8 mouse cellular contexts compared by ENCODE assay signal in the genomic region with DNA sequence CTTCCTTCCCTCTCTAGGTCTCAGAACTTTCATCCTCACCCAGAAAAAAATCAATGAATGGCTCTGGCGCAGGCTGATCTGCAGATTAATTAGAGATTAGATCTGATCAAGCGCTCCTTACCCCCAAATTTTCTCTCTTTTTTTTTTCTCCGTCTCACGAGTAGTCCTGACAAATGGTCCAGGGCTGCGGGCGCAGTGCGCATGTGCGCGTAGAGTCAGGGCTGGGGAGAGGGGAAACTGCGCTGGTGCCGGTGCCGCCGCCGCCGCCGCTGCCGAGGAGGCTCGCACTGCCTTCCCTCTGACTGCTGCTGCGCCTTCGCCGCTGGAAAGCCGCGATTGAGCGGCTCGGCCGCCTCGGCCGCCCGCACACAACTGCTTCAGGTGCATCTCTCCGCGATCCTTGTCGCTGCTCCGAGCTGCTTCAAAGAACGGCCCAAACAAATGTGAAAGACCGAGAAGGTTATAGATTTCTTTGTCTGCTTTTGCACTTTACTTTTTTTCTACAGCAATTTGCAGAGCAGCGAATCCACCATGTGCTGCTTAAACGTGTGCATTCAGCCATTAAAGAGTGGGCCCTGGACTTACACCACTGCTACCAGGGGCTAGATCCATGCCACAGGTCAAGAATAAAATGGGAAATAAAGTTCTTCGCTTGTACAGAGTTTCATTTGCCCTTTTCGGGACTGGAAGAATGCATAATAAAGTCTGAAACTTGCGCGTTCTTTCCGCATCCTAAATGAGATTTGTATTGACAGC. TPM values are rescaled to one million over a fixed set of nuclear protein-coding genes. Genes with fewer than 3 reads are reported as not detected.
A peak's percentile ranks its signal among the peaks of the same experiment; 100 is the strongest.
DNase-seq lines count a peak whose midpoint lies in the region; ATAC-seq and TF ChIP-seq lines count a peak whose summit lies in the region.

A gene (minus strand): TSS at position 182 of the 756 bp plus-strand sequence.

- intact Hi-C loops in left cerebral cortex, postnatal 4 days (cut with DNase I): loop anchor here (10.0 kb wide), 4 partner anchors 119 to 619 kb away; no protein-coding TSS in a partner anchor

- TF ChIP-seq CTCF in intestine, postnatal 0 days (IDR thresholded peaks at IDR 0.05; ENCODE audit: low read depth): no peak

- H3K4me1 ChIP-seq in intestine, postnatal 0 days (replicated peaks; ENCODE audit: control insufficient read depth, insufficient read depth, low read length): no peaks in the 10 kb centered on the region
- H3K4me1 ChIP-seq in midbrain, embryonic 11.5 days (ENCODE audit: control insufficient read depth, insufficient read depth, low read length): peaks cover 12% of the 10 kb centered on the region

- H3K9me3 ChIP-seq in intestine, postnatal 0 days (ENCODE audit: control insufficient read depth): no peaks in the 10 kb centered on the region
- no peaks in the 10 kb centered on the region for H3K9me3 ChIP-seq in midbrain, embryonic 11.5 days (ENCODE audit: control insufficient read depth, low read length)

- H3K27me3 ChIP-seq in intestine, postnatal 0 days (replicated peaks; ENCODE audit: control insufficient read depth, insufficient read depth, low read length): no peaks in the 10 kb centered on the region
- no peaks in the 10 kb centered on the region for H3K27me3 ChIP-seq in midbrain, embryonic 11.5 days (ENCODE audit: control insufficient read depth, insufficient read depth, low read length)

- peak; percentile 65 for ATAC-seq in granulocyte monocyte progenitor cell, adult 5-6 weeks (replicated peaks; ENCODE audit: poor library complexity, severe bottlenecking)
- peak; percentile 54 for ATAC-seq in intestine, postnatal 0 days
- peak; percentile 83 for ATAC-seq in midbrain, embryonic 11.5 days (ENCODE audit: low FRiP score)
- ATAC-seq in erythroid progenitor cell, adult 5-6 weeks (replicated peaks; ENCODE audit: low FRiP score, poor library complexity, severe bottlenecking): no peak

- DNase-seq in adrenal gland, adult 2 months: peak; percentile 95
- peak; percentile 93 for DNase-seq in embryo, embryonic 11 days
- peak; percentile 93 for DNase-seq in left cerebral cortex, postnatal 4 days
- peak; percentile 99 for DNase-seq in midbrain, embryonic 11.5 days (ENCODE audit: low spot score, missing footprints)
- peak; percentile 69 for DNase-seq in skeletal muscle tissue, adult 2 months (ENCODE audit: low read depth, low spot score)

- peak within 1 kb of the TSS; percentile 92 for H3K9ac ChIP-seq in intestine, postnatal 0 days (ENCODE audit: low read depth, low read length)
- peak within 1 kb of the TSS; percentile 94 for H3K9ac ChIP-seq in midbrain, embryonic 11.5 days (ENCODE audit: low read length)

- H3K4me2 ChIP-seq in intestine, postnatal 0 days (replicated peaks; ENCODE audit: low read depth): peak within 1 kb of the TSS; percentile 88
- H3K4me2 ChIP-seq in midbrain, embryonic 11.5 days: peak within 1 kb of the TSS; percentile 78

- WGBS in intestine, postnatal 0 days: 4% methylated on average over 42 of the region's 42 CpGs
- WGBS in midbrain, embryonic 11.5 days: 1% methylated on average over 42 of the region's 42 CpGs

- H3K36me3 ChIP-seq in intestine, postnatal 0 days (ENCODE audit: control insufficient read depth, insufficient read depth): no peaks in the 10 kb centered on the region
- H3K36me3 ChIP-seq in midbrain, embryonic 11.5 days (ENCODE audit: control insufficient read depth, insufficient read depth, low read length): no peaks in the 10 kb centered on the region

- peak within 1 kb of the TSS; percentile 96 for H3K27ac ChIP-seq in intestine, postnatal 0 days (ENCODE audit: low read depth, low read length)
- peak within 1 kb of the TSS; percentile 92 for H3K27ac ChIP-seq in midbrain, embryonic 11.5 days (ENCODE audit: low read depth, low read length)

- peak within 1 kb of the TSS; percentile 86 for H3K4me3 ChIP-seq in intestine, postnatal 0 days (ENCODE audit: low read depth, low read length)
- peak within 1 kb of the TSS; percentile 87 for H3K4me3 ChIP-seq in midbrain, embryonic 11.5 days (ENCODE audit: low read depth, low read length)

RNA-seq across cellular contexts. Expression of the gene that starts here (rescaled TPM):
- 10 to 100 TPM in 1 of 2 experiments, 1 to 10 TPM in 1; 9.2 to 15.8 TPM for total RNA-seq in adrenal gland, adult 2 months (2021)
- polyA plus RNA-seq in adrenal gland, adult 2 months (2012; rRNA removed): 7.8 and 8.3 TPM in 2 replicates
- 37.8 and 46.1 TPM in 2 replicates for total RNA-seq in granulocyte monocyte progenitor cell, adult 5-6 weeks (2014; fragmentation: Nextera tagmentation)
- 26.0 and 30.2 TPM in 2 replicates for total RNA-seq in granulocyte monocyte progenitor cell, adult 5-6 weeks (2017)
- polyA plus RNA-seq in intestine, postnatal 0 days (2015; fragmentation: Nextera tagmentation; extraction: Ambion mirVana): 6.3 and 6.8 TPM in 2 replicates
- total RNA-seq in left cerebral cortex, postnatal 4 days (2021): 10 to 100 TPM; 63.6 to 75.6 TPM
- 21.2 and 23.4 TPM in 2 replicates for polyA plus RNA-seq in midbrain, embryonic 11.5 days (2014; fragmentation: Nextera tagmentation; extraction: Ambion mirVana)
- total RNA-seq in erythroid progenitor cell, adult 5-6 weeks (2015; ENCODE audit: low replicate concordance): 2.1 and 6.8 TPM in 2 replicates
- 2.1 and 2.9 TPM in 2 replicates for total RNA-seq in erythroid progenitor cell, adult 5-6 weeks (2017; ENCODE audit: low replicate concordance)
